Mouse (Mus musculus) spleen, postnatal 14 days (tissue): ENCODE measurements around the gene Jak2.
A peak's percentile ranks its signal among the peaks of the same experiment; 100 is the strongest.

Source experiments
- DNase-seq, 2 experiments: peaks; one replicate each; pipeline ENCODE4 v3.0.0; 2021 to 2022; ENCODE audit warnings: low spot score in 2 of 2

The Jak2 gene

DNA sequence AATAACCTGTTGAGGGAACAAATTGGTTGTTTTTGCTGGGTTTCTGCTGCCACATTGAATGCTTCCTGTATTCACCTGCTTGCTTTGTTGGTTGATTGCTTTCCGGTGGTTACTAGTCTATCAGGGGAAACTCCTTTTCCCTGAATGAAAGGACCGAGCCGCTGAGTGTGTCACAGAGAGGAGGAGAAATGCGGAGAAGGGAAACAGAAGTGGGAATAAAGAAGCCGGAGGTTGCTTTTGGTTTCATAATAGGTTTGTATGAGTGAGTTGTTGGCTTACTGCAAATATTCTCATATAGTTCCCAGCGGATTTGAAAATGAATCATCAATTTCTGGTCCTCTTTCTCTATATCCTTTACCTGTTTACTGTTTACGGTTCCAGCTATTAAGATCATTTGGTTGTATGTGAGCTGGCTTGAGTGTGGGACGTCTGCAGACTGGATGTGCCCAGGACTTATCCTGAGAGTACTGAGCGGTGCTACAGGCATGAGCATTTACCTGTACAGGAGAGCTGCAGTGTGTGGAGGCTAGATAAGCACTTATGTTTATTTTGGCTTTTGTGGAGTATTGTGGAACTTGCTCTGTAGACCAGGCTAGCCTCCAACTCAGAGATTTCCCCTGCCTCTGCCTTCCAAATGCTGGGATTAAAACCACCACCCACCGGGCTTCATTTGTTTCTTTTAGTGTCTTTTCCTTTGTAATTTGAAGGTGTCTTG is 1.4 kb downstream of the Jak2 start:
- no peak for DNase-seq

DNA sequence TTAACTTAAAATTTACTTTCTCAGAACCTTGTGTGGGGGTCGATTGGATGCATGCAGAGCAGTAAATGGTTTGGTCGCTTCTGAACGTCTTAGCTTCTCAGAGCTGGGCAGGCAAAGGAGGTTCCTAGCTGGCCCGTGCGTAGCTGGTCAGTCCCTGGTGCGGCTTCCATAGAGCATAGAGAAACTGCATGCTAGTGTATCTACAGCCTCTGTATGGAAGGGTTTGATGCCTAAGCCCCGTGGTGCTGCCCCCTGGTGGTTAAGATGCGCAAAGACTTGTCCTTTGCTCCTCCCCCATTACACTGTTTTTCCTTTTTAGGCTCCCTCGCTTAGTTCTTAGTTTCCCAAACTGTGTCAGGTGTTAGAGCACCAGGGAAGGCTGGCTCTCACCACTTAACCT is 2.1 kb downstream of the Jak2 start:
- DNase-seq = peak; percentile 80 to 88

DNA sequence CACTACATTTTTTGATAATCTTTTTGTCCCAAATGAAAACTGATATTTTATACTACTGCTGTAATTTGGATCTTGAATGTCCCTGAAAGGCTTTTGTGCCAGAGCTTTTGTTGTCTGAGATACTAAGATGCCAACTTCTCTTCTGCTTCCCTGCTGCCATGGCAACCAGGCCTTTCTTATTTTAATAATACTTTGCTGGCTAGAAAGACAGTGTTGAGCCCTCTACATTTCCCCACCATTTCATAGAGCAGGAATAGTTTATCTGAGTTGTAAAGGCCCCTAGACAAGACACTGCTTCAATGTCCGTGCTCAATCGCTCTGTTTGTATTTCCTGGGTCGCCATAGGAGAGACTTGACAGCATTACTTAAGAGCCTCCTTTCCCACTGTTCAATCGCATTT is 3.0 kb downstream of the Jak2 start:
- DNase-seq = no peak

- DNase-seq = no peak
These were observed 3.8 kb downstream of the Jak2 start for GRCm38 (mm10) chr19:29255327-29256027.

- no peak for DNase-seq
These were observed 10.0 kb downstream of the Jak2 start for GRCm38 (mm10) chr19:29261638-29262037.

DNA sequence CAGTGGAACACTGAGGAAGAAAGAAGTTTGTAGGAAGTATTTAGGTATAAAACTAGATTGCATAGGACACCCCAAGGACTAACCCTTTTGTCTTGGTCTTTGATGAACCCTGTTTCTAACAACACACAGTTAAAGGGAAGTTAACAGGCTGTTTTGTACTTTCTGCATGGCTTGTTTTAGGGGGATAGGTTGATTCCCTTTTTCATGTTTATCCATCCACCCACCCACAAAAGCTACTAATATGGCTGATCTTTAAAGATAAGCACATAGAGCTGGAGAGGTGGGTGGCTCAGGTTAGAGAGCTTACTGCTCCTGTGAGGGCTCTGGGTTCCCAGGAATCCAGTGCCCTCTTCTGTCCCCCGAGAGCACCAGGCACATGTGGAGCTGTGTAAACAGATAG is 11.9 kb downstream of the Jak2 start:
- no peak for DNase-seq

- no peak for DNase-seq
These were observed 13.9 kb downstream of the Jak2 start for GRCm38 (mm10) chr19:29265538-29265937.

DNA sequence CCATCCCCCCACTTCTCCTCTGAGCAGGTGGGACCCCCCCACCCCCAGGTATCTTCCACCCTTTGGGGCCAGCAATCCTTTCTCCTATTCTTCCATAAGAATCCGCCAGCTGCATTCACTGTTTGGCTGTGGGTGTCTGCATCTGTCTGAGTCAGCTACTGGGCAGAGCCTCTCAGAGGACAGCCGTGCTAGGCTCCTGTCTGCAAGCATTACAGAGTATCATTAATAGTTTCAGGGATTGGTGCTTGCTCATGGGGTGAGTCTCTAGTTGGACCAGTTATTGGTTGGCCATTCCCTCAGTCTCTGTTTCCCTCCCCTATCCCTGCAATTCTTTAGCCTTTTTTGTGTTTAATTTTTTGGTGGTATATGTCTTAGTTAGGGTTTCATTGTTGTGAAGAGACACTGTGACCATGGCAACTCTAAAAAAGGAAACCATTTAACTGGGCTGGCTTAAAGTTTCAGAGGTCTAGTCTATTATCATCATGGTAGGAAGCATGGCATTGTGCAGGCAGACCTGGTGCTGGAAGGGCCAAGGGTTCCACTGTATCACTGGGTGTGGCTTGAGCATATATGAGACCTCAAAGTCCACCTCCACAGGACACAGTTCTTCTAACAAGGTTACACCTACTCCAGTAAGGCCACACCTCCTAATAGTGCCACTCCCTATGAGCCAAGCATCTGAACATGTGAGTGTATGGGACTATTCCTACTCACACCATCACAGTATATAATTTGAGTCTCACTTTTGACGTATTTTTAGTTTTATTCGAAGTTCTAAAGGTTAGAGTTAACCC is 15.6 kb downstream of the Jak2 start:
- no peak for DNase-seq

GRCm38 (mm10) chr19:29268788-29269321 is 17.2 kb downstream of the Jak2 start:
- DNase-seq = no peak

GRCm38 (mm10) chr19:29270226-29270625 is 18.6 kb downstream of the Jak2 start:
- DNase-seq = no peak

- DNase-seq = no peak
These were observed 19.5 kb downstream of the Jak2 start for GRCm38 (mm10) chr19:29271147-29271578.

DNA sequence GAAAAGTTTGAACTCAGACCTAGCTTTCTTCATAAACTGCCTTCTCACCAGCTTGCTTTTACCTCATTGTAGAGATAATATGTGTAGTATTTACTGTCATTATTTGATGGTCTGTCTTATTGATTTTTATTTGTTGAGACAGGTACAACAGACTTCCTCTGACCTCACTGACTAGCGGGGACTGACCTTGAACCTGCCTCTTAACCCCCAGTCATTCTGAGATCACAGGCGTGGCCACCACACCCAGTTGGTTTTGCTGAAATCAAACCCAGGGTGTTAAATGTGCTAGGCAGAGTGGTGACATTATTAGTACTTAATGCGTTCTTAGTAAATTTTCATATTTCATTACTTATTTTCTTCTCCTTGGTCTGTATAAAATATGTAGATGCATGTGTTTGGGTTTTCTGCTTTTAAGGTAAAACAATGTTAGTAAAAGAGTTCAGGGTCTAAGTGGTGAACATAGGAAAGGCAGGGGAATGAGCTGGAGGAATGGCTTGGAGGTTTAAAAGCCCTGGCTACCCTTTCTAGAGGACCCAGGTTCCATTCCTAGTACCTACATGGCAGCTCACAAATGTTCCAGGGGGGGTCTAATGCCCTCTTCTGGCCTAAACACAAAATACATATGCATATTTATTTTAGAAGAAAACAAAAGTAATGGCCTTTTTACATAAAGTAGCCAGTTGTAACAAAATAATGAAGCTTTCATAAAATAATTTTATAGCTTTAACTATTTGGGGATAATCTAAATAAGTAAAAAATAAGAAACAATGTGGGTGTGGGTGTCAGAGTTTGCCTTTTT is 20.6 kb downstream of the Jak2 start:
- no peak for DNase-seq

- no peak for DNase-seq
These were observed 24.8 kb downstream of the Jak2 start for GRCm38 (mm10) chr19:29276414-29276813.

GRCm38 (mm10) chr19:29278944-29279587 is 27.4 kb downstream of the Jak2 start:
- no peak for DNase-seq

- no peak for DNase-seq
These were observed 33.8 kb downstream of the Jak2 start for GRCm38 (mm10) chr19:29285451-29285869.

- no peak for DNase-seq
These were observed 36.2 kb downstream of the Jak2 start for GRCm38 (mm10) chr19:29287863-29288262.

GRCm38 (mm10) chr19:29291532-29291931 is 39.9 kb downstream of the Jak2 start:
- DNase-seq = no peak

GRCm38 (mm10) chr19:29292546-29292945 is 40.9 kb downstream of the Jak2 start:
- DNase-seq = no peak

- DNase-seq = no peak
These were observed 43.1 kb downstream of the Jak2 start for GRCm38 (mm10) chr19:29294756-29295155.

DNA sequence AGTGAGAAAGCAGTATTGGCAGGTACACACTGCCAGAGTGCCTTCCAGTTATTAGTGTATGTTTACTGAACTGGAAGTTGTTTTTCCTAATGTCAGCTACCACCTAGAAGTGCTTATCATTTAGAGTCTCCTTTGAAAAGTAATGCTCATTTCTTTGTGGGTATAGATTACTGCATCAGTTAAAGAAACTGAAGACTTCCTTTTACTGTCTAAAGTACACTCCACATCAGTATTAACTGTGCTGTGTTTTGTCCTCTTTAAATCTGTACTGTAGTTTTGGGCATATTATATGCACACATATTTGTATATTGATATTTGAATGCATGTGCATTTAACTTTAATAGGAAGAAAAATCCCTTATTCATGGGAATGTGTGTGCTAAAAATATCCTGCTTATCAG is 44.5 kb downstream of the Jak2 start:
- DNase-seq = no peak

DNA sequence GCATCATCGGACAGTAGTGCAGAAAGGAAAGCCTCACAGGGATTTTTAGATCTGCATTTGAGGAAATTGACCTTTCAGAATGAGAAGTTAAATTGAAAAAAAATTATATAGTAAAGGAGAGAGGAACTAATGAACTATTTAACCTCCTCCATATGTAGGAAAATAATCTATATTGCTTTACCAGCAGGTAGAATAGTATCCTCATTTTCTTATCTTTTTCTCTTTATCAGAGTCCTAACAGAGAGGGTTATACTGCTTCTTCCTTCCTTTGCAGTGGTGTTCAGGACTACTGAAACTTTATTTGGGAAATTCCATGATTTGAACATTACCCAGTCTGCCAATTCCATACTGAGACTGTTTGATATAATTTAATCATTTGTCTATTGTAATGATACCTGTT is 45.7 kb downstream of the Jak2 start:
- no peak for DNase-seq
